Mouse (Mus musculus): ENCODE measurements around the gene Pcca.

Pcca gene

GRCm38 (mm10) chr14:122651681-122652080, 117.6 kb downstream of the Pcca start:
- no peak for DNase-seq

GRCm38 (mm10) chr14:122675661-122676060, 141.5 kb downstream of the Pcca start:
- no peak for DNase-seq

GRCm38 (mm10) chr14:122683645-122684044, 149.5 kb downstream of the Pcca start:
- DNase-seq, result no peak

DNA sequence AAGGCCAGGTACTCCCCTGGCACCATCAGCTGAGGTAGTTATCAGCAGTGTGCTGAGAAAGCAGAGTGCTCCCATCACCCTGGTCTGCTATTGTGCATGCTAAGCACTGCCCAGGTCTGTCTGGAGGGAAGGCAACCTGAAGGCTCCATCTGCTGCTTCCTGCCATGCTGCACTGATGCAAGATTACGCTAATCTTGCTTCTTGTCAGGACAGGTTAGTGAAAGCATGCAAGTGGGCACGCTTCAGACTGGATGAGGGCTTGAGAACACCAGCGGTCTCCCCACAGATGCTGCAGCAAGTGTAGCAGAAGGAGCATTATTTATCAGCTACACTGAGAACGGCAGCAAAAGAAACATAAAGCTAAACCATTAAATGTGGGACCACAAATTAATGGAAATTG, 150.1 kb downstream of the Pcca start:
- DNase-seq, result peak; percentile 37

DNA sequence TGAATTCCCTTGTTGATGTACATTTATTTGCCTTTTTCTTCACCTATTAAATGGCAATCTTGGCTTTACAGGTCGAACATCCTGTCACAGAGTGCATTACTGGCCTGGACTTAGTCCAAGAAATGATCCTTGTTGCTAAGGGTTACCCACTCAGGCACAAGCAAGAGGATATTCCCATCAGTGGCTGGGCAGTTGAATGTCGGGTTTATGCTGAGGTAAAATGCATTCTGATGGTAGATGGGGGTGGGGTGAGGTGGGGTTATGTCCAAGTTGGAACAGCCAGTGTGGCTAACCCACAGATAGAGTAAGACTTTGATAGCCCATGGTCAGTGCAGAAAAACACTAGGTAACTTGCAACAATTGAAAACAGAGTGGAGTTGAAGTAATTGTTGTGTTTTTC, 150.7 kb downstream of the Pcca start:
- DNase-seq, result peak; percentile 15

GRCm38 (mm10) chr14:122687398-122687797, 153.3 kb downstream of the Pcca start:
- DNase-seq, result no peak

DNA sequence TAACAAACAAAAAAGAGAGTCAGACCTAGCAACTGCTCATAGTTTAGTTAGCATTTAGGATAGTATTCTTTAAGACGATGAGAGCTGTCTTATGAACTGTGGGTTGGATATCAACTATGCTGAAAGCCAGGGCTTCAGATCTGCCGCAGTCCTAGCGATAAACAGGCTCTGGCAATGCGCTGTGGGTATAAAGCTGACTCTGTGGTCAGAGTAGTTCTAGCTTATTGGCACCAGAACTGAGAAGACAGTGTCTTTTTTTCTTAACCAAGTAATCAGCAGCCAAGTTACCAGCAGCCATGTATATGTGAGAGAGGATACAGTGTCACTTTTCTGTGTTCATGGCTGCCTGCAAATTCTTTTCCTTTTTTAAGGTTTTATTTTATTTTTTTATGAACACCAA, 154.3 kb downstream of the Pcca start:
- DNase-seq, result no peak

GRCm38 (mm10) chr14:122689136-122689815, 155.2 kb downstream of the Pcca start:
- no peak for DNase-seq

DNA sequence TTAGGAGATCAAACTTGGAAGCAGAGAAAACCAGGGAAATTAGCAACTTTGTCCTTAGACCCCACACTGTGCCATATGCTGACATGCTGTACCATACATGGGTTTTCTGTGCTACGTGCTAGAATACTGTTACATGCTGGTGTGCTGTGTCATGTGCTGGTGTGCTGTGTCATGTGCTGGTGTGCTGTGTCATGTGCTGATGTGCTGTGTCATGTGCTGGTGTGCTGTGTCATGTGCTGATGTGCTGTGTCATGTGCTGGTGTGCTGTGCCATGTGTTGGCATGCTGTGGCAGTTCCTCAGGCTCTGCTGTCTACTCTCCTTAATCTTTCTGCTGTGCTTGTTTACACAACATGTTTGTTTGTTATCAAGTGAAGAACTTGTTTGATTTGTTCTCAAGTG, 157.4 kb downstream of the Pcca start:
- no peak for DNase-seq

- DNase-seq, result no peak
Measured at GRCm38 (mm10) chr14:122700333-122700732, 166.2 kb downstream of the Pcca start.

- DNase-seq, result no peak
Measured at GRCm38 (mm10) chr14:122713793-122714192, 179.7 kb downstream of the Pcca start.

GRCm38 (mm10) chr14:122714911-122715310, 180.8 kb downstream of the Pcca start:
- DNase-seq, result no peak

GRCm38 (mm10) chr14:122716057-122716456, 181.9 kb downstream of the Pcca start:
- DNase-seq, result no peak

DNA sequence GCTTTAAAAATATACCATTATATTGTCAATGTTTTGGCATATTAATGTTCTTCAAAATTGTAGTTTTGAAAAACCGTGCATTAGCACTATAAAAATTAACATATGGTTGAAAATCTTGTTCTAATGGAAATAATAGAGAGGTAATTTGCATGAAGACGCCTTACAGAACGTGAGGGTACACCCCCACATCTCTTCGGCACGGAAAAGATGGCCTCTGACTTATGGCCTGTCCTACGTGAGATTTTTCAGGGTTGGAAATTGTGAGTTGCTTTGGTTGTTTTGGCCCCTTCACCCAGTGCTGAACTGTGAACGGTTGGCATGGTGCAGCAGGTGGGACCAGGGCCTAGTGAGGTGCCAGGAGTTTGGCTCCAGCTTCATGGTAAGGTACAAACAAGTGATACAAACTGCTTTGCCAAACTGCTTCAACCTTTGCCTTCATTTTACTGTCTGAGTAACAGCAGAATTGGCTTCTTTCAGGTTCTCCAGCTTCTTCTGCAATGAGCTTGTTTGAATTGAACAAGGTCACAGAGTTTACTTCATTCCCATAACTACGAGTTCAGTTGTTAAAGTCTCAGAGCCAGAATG, 185.5 kb downstream of the Pcca start:
- no peak for DNase-seq

- DNase-seq, result no peak
Measured at GRCm38 (mm10) chr14:122720989-122721388, 186.9 kb downstream of the Pcca start.

GRCm38 (mm10) chr14:122721750-122722149, 187.6 kb downstream of the Pcca start:
- no peak for DNase-seq

- DNase-seq, result no peak
Measured at GRCm38 (mm10) chr14:122726456-122726855, 192.3 kb downstream of the Pcca start.

DNA sequence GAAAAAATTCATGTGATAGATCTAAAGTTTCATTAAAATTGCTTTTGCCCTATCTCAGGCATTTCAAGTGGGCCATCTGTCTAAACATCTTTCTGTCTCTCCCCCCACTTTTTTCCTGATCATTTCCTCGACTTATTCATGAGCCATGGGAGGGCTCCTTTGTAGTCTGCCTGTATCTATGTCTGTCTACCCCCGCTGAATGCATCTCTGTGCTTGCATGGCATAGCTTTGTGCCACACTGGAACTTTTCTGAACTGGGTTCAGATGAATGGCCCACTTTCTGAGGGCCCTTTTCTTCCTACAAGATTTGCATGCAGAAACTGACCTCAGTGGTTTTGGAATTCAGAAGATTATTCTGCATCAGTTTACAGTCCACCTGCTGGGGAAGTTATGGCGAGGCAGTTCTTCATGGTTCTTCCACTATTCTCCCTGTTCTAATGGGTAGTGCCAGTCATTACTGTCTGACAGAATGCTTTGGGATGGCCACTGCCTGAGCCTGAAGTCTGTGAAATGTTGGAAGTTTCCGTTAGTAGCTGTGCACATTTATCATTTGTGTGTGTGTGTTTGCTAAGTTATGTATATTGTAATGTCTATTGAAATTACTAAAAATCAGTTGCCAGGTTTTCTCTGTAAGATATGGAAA, 195.4 kb downstream of the Pcca start:
- DNase-seq, result no peak

GRCm38 (mm10) chr14:122730921-122731551, 196.9 kb downstream of the Pcca start:
- no peak for DNase-seq

- DNase-seq, result no peak
Measured at GRCm38 (mm10) chr14:122736806-122737205, 202.7 kb downstream of the Pcca start.

DNA sequence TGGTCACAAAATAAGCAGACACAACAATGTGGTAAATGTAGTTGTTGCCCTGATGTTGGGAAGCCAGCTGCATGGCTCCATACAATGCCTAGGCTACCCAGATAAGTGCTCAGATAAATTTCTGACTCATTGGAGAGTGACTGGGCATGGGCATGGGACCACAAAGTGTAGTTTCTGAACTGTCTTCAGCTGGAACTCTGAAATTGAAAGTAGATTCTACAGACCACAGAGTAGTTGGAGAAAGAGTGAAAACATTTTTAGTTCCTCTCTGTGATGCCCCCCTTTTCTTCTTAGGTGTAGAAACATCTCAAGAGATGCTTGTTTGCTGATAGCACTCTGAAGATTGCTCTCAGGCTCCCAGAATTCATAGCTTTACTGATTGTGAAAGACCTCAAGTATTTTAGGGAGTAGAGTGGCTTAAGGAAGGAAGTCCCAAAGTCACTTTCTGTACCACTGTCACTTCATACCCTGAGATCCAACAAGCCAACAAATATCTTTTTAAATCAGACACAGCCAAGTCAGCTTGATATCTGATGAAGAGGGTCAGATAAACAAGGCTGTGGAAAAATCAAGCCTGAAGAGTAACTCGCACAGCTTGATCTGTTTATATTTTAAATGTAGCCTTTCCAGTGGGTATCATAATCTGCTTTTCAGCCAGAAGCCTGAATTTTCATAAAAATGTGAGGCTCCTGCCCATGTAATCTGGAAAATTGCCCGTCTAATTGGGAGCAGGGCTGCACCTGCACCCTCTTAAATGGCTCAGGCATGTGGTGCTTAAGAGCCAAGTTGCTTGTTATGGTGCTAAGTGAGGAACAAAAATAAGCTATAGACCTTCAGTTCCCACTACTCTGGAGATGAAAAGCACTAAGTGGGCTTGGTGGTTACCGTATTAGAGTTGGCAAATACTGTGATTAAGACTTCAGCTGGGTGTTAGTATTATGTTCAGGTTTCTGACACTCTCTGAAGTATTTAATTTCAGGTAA, 214.0 kb downstream of the Pcca start:
- no peak for DNase-seq

DNA sequence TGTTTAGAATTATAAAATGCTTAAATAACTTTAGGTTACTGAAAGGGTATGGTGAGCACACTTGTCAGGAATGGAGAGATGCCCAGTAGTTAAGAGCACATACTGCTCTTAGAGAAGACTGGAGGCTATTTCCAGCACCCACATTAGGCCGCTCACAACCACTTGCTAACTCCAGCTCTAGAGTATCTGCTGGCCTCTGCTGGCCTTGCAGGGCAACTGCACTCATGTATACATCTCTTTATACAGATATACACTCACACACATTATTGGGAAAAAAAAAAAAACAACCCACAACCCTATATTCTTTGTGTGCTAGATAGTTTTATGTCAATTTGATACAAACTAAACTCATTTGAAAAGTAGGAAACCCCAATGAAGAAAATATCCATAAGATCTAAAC, 217.4 kb downstream of the Pcca start:
- no peak for DNase-seq

DNA sequence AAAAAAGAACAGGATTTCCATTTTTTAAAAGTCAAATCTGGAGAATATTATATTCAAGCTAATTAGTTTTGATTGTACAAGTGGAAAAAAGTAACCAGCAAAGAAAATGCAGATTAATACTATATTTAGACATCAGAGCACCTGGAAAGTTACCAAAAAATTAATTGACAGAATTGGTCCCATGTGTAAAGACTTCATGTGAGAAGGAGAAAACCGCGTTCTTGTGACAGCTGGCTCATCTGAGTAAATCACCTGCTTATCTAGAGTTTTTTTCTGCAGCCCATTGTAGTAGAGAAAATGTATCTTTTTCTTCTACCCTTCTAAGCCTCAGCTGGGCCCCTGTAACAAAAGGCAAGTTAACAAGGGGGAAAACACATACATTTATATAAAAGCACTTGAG, 219.2 kb downstream of the Pcca start:
- DNase-seq, result no peak
